Mouse (Mus musculus) embryo, embryonic 11 days (tissue): ENCODE measurements around the gene Fam209.

Source experiments
- DNase-seq: peaks from one replicate; pipeline ENCODE4 v3.0.0-alpha.2; 2015

The Fam209 gene

DNA sequence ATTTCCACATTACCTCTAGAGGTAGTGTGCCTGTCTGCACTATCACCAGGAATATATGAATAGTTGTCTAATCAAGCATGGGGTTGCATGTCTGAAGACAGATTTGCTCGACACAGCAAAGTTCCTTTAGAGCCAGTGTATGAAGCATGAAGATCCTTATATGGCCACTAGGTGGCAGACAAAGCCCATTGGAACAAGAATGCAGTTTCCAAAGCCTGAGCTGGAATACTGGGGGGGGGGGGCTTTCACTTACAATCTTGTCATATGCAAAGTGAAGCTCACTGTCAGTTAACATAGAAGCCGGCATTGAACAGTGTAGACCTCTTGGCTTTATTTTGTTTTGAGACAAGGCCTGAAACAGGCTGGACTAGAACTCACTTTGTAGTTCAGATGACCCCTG, 5.5 kb downstream of the Fam209 start:
- DNase-seq: peak; percentile 80

DNA sequence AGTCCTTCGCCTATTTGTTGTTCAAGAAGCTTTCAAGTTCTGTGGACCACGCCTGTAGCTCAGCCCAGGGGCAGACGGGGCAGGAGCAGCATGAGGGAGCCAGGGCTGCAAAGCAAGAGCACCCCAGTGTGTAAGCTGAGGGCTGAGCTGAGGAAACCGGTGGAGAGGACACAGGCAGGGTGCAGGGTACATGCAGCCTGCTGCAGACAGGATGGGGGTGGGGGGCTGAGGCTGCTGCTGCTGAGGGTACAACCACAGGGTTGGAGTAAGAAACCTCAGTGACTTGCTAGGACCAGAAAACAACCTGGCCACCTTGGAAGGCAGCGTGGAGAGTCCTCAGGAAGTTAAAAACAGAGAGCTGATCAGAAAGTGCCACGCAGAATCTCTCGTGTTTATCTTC, 8.0 kb downstream of the Fam209 start:
- DNase-seq: no peak

DNA sequence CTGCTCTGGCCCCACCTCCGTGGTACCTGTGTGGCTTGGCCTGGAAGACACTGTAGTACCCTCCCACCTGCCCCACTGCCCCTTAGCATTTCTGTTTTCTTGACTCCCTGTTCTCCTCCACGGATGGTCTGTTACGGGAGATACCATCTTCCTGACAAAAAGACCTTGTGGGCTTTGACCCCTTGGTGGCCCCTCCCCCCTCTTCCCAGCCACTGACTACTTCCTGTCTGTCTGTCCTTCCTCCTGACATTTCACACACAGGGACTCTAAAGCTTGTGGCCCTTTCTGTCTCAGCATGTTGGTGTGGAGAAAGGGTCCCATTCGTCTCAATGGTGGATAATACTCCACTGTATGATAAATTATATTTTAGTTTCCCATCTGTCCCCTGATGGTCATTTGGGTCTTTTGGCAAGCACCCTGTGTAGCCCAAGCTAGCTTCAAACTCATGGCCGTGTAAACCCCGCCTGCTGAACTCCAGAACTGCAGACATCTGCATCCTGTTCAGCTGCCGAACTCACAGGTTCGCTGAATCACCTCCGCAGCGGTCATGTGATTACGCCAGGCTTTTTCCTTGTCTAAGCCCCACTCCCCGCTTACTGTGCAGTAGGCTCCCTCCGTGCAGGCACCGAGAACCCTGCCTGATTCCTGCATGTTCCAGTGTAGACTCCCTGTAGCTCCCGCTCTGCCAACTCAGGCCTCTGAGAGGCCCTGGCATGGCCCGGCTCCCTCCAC, 9.5 kb downstream of the Fam209 start:
- no peak for DNase-seq

DNA sequence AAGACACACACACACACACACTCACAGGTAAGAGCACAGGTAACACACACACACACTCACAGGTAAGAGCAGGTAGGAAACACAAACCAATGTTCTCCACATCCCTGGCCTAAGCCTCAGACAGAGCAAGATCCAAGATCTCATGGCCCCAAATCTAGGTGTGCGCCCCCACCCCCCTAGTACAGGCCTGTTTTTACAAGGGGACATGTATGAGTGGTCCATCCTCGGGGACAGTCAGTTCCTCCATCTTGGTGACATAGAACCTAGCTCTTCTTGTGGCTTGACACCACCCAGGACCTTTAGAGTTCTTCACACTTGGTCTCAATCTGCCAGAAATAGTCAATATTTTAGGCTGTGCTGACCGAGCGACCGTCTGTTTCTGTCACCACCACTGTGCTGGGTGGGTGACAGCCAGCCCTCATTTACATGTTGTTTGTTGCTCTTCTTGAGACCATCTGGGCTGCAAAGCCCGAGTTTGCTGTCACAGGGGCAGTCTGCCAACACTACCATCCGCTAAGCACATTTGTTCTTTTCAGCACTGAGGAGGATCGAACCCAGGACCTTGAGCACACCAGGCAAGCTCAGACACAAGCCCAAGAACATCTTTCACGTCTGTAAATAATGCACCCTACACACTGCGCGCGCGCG, 11.6 kb downstream of the Fam209 start:
- no peak for DNase-seq

DNA sequence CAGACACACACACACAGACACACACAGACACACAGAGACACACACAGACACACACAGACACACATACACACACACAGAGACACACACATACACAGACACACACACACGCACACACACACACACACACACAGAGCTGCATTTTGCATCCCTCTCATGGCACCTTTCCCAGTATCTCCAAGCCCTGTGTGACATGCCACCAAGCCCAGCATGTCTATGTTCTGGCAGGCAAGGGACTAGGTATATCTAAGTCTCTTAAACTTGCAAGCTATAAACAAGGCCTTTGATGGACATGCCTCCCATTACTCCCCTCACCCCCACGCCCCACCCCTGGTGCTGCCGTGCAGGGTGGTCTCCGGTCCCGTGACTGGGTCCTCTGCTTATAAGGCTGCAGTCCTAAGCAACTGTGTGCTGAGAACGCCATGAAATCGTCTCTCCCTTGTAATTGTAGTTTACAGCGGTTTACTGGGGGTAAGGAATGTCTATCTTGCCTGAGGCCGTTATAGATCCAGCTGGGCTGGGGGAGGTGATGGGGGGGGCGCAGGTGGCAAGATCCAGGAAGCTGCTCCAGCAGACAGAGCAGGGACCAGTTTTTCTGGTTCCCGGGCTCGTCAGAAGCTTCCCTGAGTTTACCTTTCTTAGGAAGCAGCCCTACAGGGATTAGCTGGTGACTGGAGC, 12.5 kb downstream of the Fam209 start:
- DNase-seq: peak; percentile 36

DNA sequence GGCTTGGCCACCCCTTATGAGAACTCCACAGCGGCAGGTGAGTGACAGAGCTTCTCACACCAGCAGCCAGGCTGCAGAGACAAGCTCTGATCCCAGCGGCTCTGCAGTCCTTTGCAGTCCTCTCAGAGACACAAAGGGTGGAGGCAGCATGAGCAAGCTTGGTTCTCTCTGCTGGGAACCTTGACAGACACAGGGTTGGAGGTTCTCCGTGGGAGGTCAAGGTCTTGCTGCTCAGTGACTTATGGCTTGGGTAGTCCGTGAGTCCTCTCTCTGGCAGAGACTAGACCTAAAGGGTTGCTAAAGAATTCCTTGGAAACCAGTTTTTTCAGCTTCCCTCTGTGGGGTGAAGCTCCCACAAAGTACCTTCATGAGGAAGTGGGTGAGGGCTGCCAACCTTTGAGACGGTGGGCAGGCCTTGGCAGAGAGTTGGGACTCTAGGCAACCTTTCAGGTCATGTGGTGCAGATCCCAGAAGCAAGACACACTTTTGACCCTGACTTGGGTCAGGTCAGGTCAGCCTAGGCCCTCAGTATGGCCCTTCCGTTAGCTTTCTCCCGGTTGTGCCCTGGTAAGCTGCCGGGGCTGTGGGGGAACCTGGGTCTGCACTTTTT, 24.5 kb downstream of the Fam209 start:
- no peak for DNase-seq

DNA sequence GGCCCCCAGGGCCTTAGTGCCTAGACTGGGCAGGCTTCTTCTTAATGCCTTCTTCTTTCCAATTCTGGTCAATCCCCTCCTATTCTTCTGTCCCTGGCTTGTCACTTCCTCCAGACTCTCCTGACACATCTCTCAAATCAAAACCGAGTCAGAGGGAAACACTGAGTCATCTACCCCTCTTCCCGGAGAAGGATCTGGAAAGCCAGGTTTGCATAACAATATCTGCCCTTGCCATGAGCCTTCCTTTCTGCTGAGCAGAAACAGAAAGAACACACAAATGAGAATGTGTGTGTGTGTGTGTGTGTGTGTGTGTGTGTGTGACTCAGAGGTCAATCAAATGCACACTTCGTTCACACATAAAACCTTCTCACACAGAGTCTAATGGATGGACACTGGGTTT, 26.5 kb downstream of the Fam209 start:
- no peak for DNase-seq

DNA sequence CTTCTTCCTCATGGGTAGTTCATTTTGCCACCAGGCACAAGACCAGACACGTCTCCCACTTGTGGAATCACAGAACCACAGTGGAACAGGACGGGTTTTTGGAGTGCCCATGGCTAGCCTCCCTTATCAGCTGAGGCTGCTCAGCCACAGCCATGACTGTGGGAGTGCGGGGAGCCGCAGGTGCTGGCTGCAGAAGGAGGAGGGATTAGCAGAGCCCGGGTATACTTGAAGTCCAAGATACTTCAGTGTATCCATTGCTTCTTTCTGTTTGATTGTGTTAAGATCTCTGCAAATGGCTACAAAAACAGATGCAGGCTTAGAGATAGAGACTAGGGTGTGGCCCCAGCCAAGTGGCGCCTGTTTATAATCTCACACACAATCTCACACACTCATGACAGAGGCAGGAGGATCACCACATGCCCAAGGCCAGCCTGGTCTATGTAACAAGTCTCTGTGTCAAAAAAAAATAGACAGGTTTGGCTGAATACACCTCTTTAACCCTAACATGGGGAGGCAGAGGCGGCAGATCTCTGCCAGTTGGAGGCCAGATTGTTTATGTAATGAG, 28.5 kb downstream of the Fam209 start:
- no peak for DNase-seq

DNA sequence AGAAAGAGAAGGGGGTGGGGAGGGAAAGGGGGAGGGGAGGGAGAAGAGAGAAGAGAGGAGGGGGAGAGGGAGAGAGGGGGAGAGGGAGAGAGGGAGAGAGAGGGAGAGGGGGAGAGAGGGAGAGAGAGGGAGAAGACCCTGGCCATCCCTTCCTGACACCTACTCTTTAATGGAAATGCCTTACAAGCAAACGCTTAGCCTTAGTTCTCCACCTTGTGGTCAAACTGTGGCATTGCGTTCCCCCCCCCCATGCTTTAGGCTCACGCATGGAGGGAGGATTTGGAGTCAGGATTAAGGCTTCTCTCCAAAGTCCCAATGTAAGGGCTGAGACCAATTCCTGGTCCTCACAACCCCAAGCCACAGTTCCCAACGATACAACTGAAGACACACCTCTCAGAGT, 29.0 kb downstream of the Fam209 start:
- DNase-seq: peak; percentile 78

DNA sequence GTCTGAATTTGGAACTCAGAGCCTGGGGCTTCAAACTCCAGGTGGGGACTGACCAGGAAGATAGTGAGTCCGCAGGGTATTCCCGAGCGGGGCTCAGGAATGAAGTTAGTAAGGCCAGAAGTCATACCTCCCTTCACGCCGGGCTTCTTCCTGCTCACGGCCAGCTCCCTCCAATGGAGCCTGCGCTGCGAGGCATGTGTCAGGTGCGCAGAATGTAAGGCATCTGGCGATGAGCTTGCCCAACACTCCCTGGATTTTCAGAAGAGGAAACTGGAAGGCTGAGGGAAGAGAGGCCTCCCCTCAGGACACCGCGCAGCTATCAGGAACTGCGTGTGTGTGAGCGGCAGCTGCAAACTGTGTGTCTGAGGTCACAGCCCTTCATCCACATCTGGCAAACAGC, 29.8 kb downstream of the Fam209 start:
- peak; percentile 42 for DNase-seq

DNA sequence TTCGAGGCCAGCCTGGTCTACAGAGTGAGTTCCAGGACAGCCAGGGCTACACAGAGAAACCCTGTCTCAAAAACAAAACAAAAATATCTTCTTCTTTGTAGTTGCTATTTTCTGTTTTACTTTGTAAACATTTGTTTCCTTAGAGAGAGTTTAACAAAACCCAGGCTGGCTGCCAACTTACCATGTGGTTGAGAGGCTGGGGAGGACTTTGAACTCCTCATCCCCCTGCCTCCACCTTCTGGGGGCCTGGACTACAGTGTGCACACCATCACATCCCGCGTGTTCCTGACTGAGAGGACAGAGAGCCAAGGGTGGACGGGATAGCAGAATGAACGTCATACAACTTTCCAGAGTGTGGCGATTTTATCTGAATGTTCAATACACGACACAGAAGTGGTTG, 33.8 kb downstream of the Fam209 start:
- DNase-seq: no peak

DNA sequence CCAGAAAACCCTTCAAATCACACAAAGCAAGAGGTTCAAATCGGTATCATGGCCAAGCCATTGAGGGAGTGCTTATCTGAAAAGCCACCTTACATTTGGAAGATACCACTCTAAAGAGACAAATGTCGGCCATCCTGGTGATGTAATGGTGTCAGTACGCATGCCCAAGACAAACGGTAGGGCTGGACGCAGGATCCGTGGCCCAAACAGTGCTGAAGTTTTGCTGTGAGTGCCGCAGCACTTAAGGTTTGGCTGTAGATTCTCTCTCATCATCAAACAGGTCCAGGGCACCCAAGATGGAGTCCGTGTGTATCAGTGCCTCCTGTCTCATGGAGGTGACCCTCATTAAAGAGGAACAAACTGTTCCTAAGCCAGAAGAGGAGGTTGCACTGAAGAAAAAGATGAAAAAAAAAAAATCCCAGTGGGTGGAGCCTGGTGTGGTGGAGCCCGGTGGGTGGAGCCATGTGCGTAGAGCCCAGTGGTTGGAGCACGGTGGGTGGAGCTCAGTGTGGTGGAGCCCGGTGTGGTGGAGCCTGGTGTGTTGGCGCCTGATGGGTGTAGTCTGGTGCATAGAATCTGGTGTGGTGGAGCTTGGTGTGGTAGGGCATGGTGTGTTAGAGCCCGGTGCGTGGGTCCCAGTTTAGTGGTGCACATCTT, 37.9 kb downstream of the Fam209 start:
- DNase-seq: no peak

DNA sequence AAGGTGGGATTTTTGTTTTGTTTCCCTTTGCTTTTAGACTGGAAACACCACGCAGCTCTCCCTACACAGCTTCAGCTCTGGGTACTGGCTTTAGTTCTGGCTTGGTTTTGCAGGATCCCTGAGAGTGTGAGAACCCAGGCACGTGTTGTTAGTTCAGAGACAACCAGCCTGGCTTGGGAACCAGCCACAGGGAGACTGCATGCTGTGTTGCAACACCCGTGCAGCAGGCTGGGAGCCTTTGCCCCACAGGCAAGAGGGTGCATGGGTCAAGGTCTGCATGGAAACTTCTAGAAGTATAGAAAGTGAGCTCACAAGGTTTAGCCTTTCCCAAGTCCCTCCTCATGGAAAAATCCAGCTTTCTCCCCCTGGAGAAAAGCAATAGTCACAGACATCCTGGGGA, 38.6 kb downstream of the Fam209 start:
- no peak for DNase-seq

DNA sequence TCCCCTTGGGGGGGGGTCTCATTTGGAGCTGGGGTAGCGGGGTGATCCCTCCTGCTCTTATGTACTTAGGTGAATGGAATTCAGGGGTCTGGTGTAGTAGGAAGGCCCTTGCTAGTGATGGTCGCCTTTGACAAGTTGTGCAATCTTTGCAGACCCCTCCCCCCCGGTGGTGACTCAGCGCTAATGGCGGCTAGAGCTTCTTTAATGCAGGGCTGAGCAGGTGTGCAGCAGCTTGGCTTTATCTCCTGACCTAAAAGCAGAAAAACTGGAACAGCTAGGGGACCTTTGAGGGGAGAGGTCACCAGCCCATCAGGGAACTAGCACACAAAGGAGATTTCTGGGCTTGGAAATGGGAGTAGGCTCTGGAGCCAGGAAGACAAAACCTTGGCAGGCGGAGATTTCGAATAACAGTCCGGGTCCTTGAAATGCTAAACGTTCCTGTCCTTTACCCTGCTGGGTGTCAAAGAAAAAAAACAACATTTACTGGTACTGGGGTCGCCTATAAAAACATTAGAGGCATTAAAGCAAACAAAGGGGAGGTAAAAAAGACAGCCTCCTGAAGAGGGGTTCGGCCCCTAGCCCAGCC, 44.2 kb downstream of the Fam209 start:
- DNase-seq: peak; percentile 33

DNA sequence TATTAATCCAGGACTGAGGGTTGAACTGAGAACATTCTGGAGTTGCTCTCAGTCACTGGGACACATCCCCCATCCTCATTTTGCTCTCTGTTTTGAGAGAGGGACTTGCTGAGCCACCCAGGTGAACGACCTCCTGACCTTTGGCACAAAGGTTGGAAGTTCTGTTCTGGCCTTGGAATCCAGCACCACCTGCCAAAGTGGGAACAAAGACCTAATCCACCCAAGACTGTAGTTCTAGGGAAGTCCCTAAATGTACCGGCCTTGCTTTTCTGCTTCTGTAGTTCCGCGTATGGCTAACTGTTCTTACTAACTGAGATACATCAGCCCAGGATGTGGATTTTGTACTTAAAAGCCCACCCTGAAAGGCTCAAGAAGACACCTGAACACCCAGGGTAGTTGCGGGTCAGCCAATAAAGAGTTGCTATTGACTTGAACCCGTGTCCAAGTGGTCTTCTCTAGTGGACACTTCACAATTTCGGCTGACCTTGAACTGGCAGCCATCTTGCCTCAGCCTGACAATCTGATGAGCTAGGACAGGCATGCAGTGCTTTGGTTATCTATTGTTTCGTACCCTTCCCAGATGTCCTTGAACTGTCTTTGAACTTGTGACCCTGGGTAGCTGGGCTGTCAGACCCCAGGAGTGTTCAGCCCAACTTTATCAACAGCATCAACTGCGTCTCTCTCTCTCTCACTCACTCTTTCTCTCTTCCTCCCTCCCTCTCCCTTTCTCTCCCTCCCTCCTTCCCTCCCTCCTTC, 48.5 kb downstream of the Fam209 start:
- no peak for DNase-seq

DNA sequence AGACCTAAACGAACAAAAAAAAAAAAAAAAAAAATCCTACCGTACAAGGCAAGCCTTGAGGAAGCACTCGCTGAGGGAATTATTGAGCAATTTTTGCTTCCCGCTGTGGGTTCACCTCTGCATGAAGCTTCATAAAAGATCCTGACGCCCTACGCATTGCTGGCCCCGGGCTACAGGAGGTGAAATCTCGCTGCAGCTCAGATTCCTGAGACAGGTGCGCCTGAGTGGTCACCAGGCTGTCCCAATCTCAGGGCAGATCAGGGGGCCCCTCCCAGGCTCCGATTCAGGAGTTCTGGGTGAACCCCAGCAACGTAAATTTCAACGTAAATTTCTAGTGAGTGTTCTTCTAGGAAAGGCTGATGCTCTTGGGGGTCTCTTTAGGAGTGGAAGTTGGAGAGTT, 50.2 kb downstream of the Fam209 start:
- DNase-seq: no peak
